Mouse (Mus musculus) forebrain, embryonic 12.5 days (tissue): ENCODE results near the gene Prmt2. TPM values are rescaled to one million over a fixed set of nuclear protein-coding genes. Genes with fewer than 3 reads are reported as not detected.

Experiments used
- ATAC-seq: fragments of 200-750 bp; cut with Nextera tagmentation; 2 replicates; pipeline ENCODE4 v1.8.0; 2017; ENCODE audit warnings: moderate TSS enrichment; ENCODE audit not compliant: low FRiP score
- H3K27ac ChIP-seq: fragments of 300-500 bp; sonication (generic); 2 replicates; pipeline ENCODE4 v1.5.1; 2016; ENCODE audit warnings: mild to moderate bottlenecking
- H3K27me3 ChIP-seq: fragments of 300-500 bp; sonication (generic); 2 replicates; pipeline ENCODE4 v1.6.1; 2016; ENCODE audit warnings: mild to moderate bottlenecking
- H3K36me3 ChIP-seq: fragments of 300-500 bp; sonication (generic); replicated peaks from 2 replicates; pipeline ENCODE4 v1.6.1; 2016; ENCODE audit warnings: mild to moderate bottlenecking
- H3K4me1 ChIP-seq: fragments of 300-500 bp; sonication (generic); 2 replicates; pipeline ENCODE4 v1.6.1; 2016
- H3K4me2 ChIP-seq: fragments of 300-500 bp; sonication (generic); 2 replicates; pipeline ENCODE4 v1.6.1; 2016; ENCODE audit warnings: mild to moderate bottlenecking, moderate library complexity
- H3K4me3 ChIP-seq: fragments of 300-500 bp; sonication (generic); replicated peaks from 2 replicates; pipeline ENCODE4 v1.5.1; 2016; ENCODE audit warnings: mild to moderate bottlenecking
- H3K9ac ChIP-seq: fragments of 300-500 bp; sonication (generic); 2 replicates; pipeline ENCODE4 v1.6.1; 2016; ENCODE audit warnings: mild to moderate bottlenecking
- H3K9me3 ChIP-seq: fragments of 300-500 bp; sonication (generic); 2 replicates; pipeline ENCODE4 v1.6.1; 2016
- WGBS: fragments of 180-500 bp; shearing (Covaris S2); methylation state at CpG from one replicate; pipeline ENCODE4 v1.1.7; 2016; 5-methylcytosine and 5-hydroxymethylcytosine counted together
- polyA plus RNA-seq: library from polyadenylated mRNA; unstranded; fragments of >200 nt; fragmentation: Nextera tagmentation; extraction: Ambion mirVana; gene quantifications from 2 replicates; pipeline ENCODE4 v1.2.1, GENCODE M21; 2016

Prmt2 gene
- polyA plus RNA-seq, 1 experiment from 2014 or later, result 111 TPM

DNA sequence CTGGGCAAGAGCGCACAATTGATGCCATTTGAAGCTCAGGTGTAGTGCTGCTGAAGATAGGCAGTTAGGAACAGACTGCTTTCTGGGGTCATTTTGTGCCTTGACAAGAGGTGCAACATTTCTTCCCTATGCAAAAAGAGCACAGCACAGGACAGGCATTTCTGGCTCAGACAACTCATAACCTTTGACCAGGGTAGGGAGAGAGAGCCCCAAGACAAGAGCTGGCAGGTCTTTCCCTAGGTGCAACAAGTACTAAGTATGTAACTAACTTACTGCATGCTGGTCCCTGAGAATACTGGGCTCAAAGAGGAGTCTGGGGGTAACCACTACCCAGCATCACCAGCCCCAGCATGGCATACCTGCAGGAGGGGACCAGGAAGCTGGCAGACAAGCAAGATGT is 15.4 kb upstream of the Prmt2 start:
- no peaks in the 10 kb centered on the region for H3K9me3 ChIP-seq
- WGBS, result 100% methylated on average over 1 of the region's 1 CpGs
- ATAC-seq, result no peak
- peaks cover under 1% of the 10 kb centered on the region for H3K4me1 ChIP-seq
- H3K4me2 ChIP-seq, result no peak overlapping the region
- no peak overlapping the region for H3K4me3 ChIP-seq
- H3K9ac ChIP-seq, result no peak overlapping the region
- H3K36me3 ChIP-seq, result no peaks in the 10 kb centered on the region
- no peak overlapping the region for H3K27ac ChIP-seq
- 0 out of 2 replicates have a peak, but pooled peaks cover 3% of the 10 kb centered on the region for H3K27me3 ChIP-seq

DNA sequence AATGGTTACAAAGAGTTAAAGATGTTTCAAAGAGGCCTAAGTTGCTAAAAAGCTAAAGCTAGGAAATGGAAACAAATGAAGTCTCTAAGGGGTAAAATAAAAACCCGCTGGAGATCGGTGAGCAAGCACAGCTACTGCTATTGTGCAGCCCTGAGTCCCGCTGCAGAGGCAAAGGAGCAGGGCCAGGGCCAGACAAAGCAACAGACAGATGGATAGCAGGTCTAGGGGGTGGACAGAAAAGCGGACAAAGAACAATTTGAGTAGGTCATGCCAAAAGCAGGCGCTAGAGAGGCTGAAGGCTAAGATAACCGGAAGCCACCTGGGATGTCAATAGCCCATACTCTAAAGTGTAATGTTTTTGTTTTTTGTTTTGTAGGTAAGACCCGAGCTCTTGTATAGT is 13.2 kb upstream of the Prmt2 start:
- H3K4me1 ChIP-seq, result peaks cover 6% of the 10 kb centered on the region
- H3K9me3 ChIP-seq, result no peaks in the 10 kb centered on the region
- no peaks in the 10 kb centered on the region for H3K36me3 ChIP-seq
- WGBS, result 70% methylated on average over 7 of the region's 7 CpGs
- 0 out of 2 replicates have a peak, but pooled peaks cover 3% of the 10 kb centered on the region for H3K27me3 ChIP-seq
- H3K9ac ChIP-seq, result no peak overlapping the region
- no peak overlapping the region for H3K27ac ChIP-seq
- no peak for ATAC-seq
- H3K4me2 ChIP-seq, result no peak overlapping the region
- no peak overlapping the region for H3K4me3 ChIP-seq

DNA sequence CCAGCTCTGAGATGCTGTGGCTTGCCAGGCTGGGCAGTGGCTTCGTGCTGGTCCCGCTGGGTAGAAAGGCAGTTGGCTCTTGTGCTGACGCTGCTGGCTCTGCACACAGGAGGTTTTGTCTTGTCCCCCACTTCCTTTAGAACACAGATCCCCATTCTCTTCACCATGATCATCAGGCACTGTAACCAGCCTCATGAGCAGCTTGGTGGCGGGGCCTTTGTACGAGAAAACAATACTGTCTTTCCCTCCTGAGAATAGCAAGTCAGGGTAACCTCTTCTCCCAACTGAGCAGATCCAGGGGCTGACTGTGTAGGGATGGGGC is 10.9 kb upstream of the Prmt2 start:
- Histone ChIP-seq H3K27ac (no peak overlapping the region), H3K9me3 (no peaks in the 10 kb centered on the region), H3K4me1 (peaks cover 6% of the 10 kb centered on the region), H3K27me3 (0 out of 2 replicates have a peak, but pooled peaks cover 3% of the 10 kb centered on the region), H3K36me3 (no peaks in the 10 kb centered on the region), H3K4me2 (no peak overlapping the region), H3K4me3 (no peak overlapping the region), H3K9ac (no peak overlapping the region)
- 64% methylated on average over 5 of the region's 5 CpGs for WGBS
- no peak for ATAC-seq

DNA sequence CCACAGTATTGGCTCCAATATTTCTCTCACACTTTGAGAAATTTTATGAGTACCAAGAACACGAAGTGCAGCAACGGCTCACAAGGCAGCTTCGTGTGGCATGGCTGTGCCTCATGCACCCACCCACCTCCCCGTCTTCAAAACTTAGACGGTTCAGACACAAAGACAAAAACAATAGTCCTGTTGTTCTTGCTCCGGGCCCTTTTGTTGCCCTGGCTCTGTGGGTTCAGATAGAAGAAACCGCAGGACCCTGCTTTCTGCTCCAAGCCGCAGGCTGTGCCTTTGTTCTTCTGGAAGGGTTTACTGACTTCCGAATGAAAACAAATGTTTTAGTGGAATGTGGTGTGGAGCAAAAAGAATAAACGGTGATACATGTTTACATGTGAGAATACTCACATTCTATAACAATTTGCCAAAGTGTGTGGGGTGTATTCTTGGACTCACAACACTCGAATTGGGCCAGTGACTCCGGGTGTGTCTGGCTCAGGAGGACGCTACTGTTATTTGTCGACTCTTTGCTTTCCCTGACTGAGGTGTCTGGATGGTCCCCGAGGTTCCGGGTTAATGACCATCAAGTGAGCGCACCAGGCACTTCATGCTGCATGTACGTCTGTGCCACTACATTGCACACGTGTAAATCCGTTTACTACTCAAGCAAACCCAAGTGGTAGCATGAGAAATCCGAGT is 10.4 kb upstream of the Prmt2 start:
- H3K9me3 ChIP-seq, result no peaks in the 10 kb centered on the region
- no peaks in the 10 kb centered on the region for H3K36me3 ChIP-seq
- H3K27me3 ChIP-seq, result 0 out of 2 replicates have a peak, but pooled peaks cover 3% of the 10 kb centered on the region
- H3K27ac ChIP-seq, result no peak overlapping the region
- 30% methylated on average over 21 of the region's 21 CpGs for WGBS
- no peak overlapping the region for H3K4me2 ChIP-seq
- ATAC-seq, result no peak
- no peak overlapping the region for H3K4me3 ChIP-seq
- H3K4me1 ChIP-seq, result peaks cover 6% of the 10 kb centered on the region
- H3K9ac ChIP-seq, result no peak overlapping the region

DNA sequence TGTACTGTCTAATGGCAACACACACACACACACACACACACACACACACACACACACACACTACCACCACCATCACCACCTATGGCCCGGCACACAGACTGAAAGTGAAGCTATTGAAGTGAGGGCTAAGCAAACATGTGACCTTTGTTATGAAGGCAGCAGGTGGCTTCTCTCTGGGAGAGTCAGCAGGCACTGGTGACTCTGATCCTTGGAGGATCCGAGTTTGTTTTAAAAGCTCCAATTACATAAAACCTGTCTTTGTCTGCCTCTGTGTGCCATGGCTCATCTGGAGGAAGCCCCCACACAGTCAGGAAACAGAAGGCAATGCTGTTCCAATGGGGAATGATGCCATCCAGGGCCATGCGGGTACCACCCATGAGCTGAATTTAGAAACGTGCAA is 8.9 kb upstream of the Prmt2 start:
- Histone ChIP-seq H3K36me3 (no peaks in the 10 kb centered on the region), H3K4me2 (no peak overlapping the region), H3K9ac (no peak overlapping the region), H3K27ac (no peak overlapping the region), H3K9me3 (no peaks in the 10 kb centered on the region), H3K4me3 (no peak overlapping the region), H3K4me1 (peaks cover 6% of the 10 kb centered on the region), H3K27me3 (0 out of 2 replicates have a peak, but pooled peaks cover 3% of the 10 kb centered on the region)
- 72% methylated on average over 4 of the region's 4 CpGs for WGBS
- ATAC-seq, result no peak

DNA sequence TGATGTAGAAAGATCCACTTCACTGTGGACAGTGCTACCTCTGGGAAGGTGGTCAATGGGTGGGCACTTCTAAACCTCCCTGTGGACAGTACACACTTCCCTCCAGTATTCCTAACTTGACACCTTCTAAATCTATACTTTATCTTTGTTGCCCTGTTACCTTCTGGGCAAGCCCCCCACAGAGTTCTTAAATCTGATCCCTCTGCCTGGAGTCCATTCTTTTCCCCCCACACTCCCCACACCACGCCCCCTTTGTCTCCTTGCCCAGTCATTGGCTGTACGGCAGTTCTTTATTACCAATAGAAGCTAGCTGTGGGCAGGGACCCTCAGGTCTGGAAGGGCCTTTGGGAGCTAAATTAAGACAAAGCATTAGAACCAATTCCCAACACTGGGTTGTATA is 7.4 kb upstream of the Prmt2 start:
- peaks cover 6% of the 10 kb centered on the region for H3K4me1 ChIP-seq
- H3K9ac ChIP-seq, result no peak overlapping the region
- 76% methylated on average over 2 of the region's 2 CpGs for WGBS
- 0 out of 2 replicates have a peak, but pooled peaks cover 3% of the 10 kb centered on the region for H3K27me3 ChIP-seq
- no peaks in the 10 kb centered on the region for H3K9me3 ChIP-seq
- no peaks in the 10 kb centered on the region for H3K36me3 ChIP-seq
- ATAC-seq, result no peak
- H3K4me3 ChIP-seq, result no peak overlapping the region
- no peak overlapping the region for H3K27ac ChIP-seq
- H3K4me2 ChIP-seq, result no peak overlapping the region

DNA sequence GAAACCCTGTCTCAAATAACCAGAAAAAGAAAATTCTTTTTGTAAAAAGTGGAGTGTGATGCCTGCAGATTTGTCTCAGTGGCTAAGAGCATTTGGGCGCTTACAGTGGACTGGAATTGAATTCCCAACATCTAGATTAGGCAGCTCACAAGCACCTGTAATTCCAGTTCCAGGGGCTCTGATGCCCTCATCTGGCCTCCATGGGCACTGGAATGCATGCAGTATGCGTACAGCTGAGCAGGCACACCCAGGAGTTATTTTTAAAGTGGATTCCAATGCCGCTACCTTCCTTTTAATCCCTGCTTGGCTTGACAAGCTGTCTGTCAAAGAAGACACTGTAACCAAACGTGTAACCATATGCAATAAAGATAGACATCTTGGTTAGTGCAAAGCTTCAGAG is 1.7 kb upstream of the Prmt2 start:
- WGBS, result 81% methylated on average over 4 of the region's 4 CpGs

DNA sequence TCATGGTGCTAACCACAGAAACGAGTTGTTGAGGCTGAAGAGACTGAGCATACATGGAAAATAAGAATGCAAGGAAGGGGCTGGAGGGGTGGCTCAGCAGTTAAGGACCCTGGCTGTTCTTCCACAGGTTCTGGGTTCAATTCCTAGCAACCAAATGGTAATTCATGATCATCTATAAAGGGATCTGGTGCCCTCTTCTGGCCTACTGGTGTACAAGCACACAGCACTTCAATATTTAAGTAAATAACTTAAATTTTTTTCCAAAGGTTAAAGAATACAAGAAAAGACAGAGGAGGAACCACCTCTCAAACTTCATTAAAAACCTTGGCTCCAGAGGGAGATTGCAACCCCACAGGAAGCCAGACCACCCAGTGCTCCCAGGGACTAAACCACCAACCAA is 8.0 kb downstream of the Prmt2 start:
- no peaks in the 10 kb centered on the region for H3K27me3 ChIP-seq
- no peak for ATAC-seq
- no peaks in the 10 kb centered on the region for H3K9me3 ChIP-seq
- no peak overlapping the region for H3K4me3 ChIP-seq
- no peak overlapping the region for H3K27ac ChIP-seq
- H3K36me3 ChIP-seq, result peaks cover 15% of the 10 kb centered on the region
- WGBS, result 83% methylated on average over 1 of the region's 1 CpGs
- no peak overlapping the region for H3K9ac ChIP-seq
- H3K4me2 ChIP-seq, result no peak overlapping the region
- H3K4me1 ChIP-seq, result no peaks in the 10 kb centered on the region

More for the DNA sequence above, 1.7 kb upstream of the Prmt2 start:
- Histone ChIP-seq H3K9me3 (no peaks in the 10 kb centered on the region), H3K27ac (no peak overlapping the region), H3K9ac (no peak overlapping the region), H3K36me3 (peaks cover 8% of the 10 kb centered on the region), H3K4me1 (peaks cover 19% of the 10 kb centered on the region), H3K27me3 (no peaks in the 10 kb centered on the region), H3K4me2 (no peak overlapping the region), H3K4me3 (no peak overlapping the region)
- ATAC-seq, result no peak

DNA sequence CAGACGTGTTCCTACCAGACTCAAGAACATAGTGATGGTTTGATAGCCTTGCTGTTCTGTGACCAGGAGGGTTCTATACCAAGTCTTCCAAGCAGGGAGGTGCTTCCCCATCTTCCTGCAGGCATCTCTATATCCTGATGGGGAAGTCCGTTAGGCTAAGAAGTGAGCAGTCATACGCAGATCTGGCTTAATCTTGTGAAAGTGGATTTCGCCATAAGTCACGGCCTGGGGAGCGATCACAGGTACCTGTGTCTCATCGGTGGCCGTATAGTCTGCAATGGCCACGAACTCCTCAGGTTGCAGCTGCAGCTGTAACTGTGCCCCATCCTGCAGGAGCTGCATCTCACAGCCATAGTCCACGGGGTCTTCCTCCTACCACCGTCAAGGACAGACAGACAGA is 11.7 kb downstream of the Prmt2 start:
- H3K36me3 ChIP-seq, result peaks cover 51% of the 10 kb centered on the region
- H3K9me3 ChIP-seq, result no peaks in the 10 kb centered on the region
- WGBS, result 94% methylated on average over 11 of the region's 11 CpGs
- no peaks in the 10 kb centered on the region for H3K4me1 ChIP-seq
- no peak overlapping the region for H3K27ac ChIP-seq
- no peak overlapping the region for H3K4me2 ChIP-seq
- no peak for ATAC-seq
- no peak overlapping the region for H3K9ac ChIP-seq
- no peak overlapping the region for H3K4me3 ChIP-seq
- H3K27me3 ChIP-seq, result no peaks in the 10 kb centered on the region

DNA sequence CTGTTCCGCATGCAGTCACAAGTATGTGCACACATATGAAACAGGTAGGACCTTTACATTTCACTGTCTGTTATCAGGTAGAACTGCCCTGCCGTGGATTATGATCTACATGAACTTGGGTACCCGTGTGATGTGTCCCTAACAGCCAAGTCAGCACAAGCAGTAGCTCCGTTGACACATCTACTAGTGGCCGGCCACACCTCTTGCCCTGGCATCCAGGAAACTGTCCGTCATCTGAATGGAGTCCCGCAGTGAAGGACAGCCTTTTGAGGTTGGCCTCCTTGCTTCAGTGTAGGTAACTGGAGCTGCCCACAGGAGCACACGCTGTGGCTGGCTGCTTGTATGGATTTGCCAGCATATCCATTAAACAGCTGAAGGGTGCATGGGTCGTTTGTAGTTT is 19.4 kb downstream of the Prmt2 start:
- Histone ChIP-seq H3K36me3 (peaks cover 95% of the 10 kb centered on the region), H3K9ac (no peak overlapping the region), H3K4me2 (no peak overlapping the region), H3K27me3 (no peaks in the 10 kb centered on the region), H3K9me3 (peaks cover 18% of the 10 kb centered on the region), H3K27ac (no peak overlapping the region), H3K4me1 (no peaks in the 10 kb centered on the region), H3K4me3 (no peak overlapping the region)
- ATAC-seq, result no peak
- 91% methylated on average over 9 of the region's 9 CpGs for WGBS

DNA sequence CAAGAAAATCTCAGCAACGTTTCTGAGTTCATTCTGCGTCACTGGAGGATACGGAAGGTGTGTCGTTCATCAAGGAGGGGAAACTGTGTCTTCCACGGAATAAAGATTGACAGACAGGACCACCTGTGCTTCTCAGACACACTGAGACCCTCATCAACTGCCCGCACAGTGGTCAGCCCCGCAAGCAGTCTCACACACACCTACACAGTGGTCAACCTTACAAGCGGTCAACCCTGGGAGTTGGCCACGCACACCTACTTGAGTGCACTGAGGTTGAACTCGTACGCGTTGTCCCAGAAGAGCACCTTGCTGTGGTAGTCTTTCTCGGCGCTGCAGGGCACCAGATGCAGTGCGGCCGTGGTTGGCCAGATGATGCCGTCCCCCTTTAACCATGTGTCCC is 20.6 kb downstream of the Prmt2 start:
- Histone ChIP-seq H3K4me1 (no peaks in the 10 kb centered on the region), H3K27ac (no peak overlapping the region), H3K36me3 (peaks cover 94% of the 10 kb centered on the region), H3K4me3 (no peak overlapping the region), H3K4me2 (no peak overlapping the region), H3K27me3 (no peaks in the 10 kb centered on the region), H3K9ac (no peak overlapping the region), H3K9me3 (peaks cover 18% of the 10 kb centered on the region)
- no peak for ATAC-seq
- WGBS, result 97% methylated on average over 17 of the region's 17 CpGs

DNA sequence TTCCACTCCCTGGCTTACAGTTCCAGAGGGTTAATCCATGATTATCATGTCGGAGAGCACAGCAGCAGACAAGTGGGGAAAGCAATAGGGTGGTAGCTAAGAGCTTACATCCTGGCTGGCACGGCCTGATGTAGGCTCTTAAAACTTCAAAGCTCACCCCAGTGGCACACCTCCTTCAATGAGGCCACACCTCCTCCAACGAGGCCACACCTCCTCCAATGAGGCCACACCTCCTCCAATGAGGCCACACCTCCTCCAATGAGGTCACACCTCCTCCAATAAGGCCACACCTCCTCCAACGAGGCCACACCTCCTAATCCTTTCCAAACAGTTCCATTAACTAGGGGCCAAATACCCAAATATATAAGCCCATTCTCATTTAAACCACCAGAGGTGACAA is 23.5 kb downstream of the Prmt2 start:
- Histone ChIP-seq H3K27me3 (no peaks in the 10 kb centered on the region), H3K4me1 (no peaks in the 10 kb centered on the region), H3K27ac (no peak overlapping the region), H3K4me3 (no peak overlapping the region), H3K9ac (no peak overlapping the region), H3K4me2 (no peak overlapping the region), H3K36me3 (peaks cover 88% of the 10 kb centered on the region), H3K9me3 (peaks cover 18% of the 10 kb centered on the region)
- no peak for ATAC-seq
- 95% methylated on average over 4 of the region's 4 CpGs for WGBS

DNA sequence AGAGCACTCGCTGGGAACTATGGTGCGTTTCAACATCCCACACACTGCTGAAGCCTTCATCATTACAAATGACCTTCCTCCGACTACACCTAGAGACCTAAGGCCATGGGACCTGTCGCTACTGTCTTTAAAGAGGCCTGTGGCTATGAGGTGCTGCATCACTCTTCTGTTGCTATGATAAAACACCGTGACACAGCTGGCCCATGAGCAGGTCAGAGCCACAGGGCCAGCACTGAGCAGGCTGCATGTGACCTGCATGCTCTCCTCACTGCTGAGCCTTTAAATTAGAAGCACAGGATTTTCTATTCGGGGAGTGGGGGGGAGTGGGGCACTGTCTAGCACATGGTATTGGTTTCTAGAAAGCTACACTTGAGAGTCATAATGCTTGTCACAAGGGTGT is 25.5 kb downstream of the Prmt2 start:
- no peak for ATAC-seq
- no peaks in the 10 kb centered on the region for H3K27me3 ChIP-seq
- no peak overlapping the region for H3K4me2 ChIP-seq
- peaks cover 18% of the 10 kb centered on the region for H3K9me3 ChIP-seq
- no peak overlapping the region for H3K27ac ChIP-seq
- H3K4me3 ChIP-seq, result no peak overlapping the region
- 93% methylated on average over 6 of the region's 6 CpGs for WGBS
- peaks cover 88% of the 10 kb centered on the region for H3K36me3 ChIP-seq
- no peak overlapping the region for H3K9ac ChIP-seq
- H3K4me1 ChIP-seq, result no peaks in the 10 kb centered on the region
